Mouse (Mus musculus): Measurements from ENCODE around the gene Grap.

Grap gene

GRCm38 (mm10) chr11:61648749-61649115 lies 4.3 kb upstream of the Grap start:
- TF ChIP-seq GATA4 (IDR thresholded peaks at IDR 0.05; ENCODE audit: insufficient replicate concordance, low read length), result no peak

- no peak for TF ChIP-seq GATA4 (IDR thresholded peaks at IDR 0.05; ENCODE audit: insufficient replicate concordance, low read length)
These were observed 3.9 kb upstream of the Grap start for GRCm38 (mm10) chr11:61649163-61649580.

- TF ChIP-seq GATA4 (IDR thresholded peaks at IDR 0.05; ENCODE audit: insufficient replicate concordance, low read length), result no peak
These were observed 3.4 kb upstream of the Grap start for GRCm38 (mm10) chr11:61649626-61650025.

- TF ChIP-seq GATA4 (IDR thresholded peaks at IDR 0.05; ENCODE audit: insufficient replicate concordance, low read length), result no peak
These were observed 2.4 kb upstream of the Grap start for GRCm38 (mm10) chr11:61650470-61651265.

- TF ChIP-seq GATA4 (IDR thresholded peaks at IDR 0.05; ENCODE audit: insufficient replicate concordance, low read length), result no peak
These were observed 849 bp upstream of the Grap start for GRCm38 (mm10) chr11:61652216-61652615.

GRCm38 (mm10) chr11:61653568-61653967 lies 503 bp downstream of the Grap start:
- TF ChIP-seq GATA4 (IDR thresholded peaks at IDR 0.05; ENCODE audit: insufficient replicate concordance, low read length), result no peak

GRCm38 (mm10) chr11:61654786-61655311 lies 1.8 kb downstream of the Grap start:
- no peak for TF ChIP-seq GATA4 (IDR thresholded peaks at IDR 0.05; ENCODE audit: insufficient replicate concordance, low read length)

GRCm38 (mm10) chr11:61655649-61656048 lies 2.6 kb downstream of the Grap start:
- TF ChIP-seq GATA4 (IDR thresholded peaks at IDR 0.05; ENCODE audit: insufficient replicate concordance, low read length), result no peak

- no peak for TF ChIP-seq GATA4 (IDR thresholded peaks at IDR 0.05; ENCODE audit: insufficient replicate concordance, low read length)
These were observed 3.2 kb downstream of the Grap start for GRCm38 (mm10) chr11:61656148-61656850.

- TF ChIP-seq GATA4 (IDR thresholded peaks at IDR 0.05; ENCODE audit: insufficient replicate concordance, low read length), result no peak
These were observed 4.4 kb downstream of the Grap start for GRCm38 (mm10) chr11:61657432-61657831.

- TF ChIP-seq GATA4 (IDR thresholded peaks at IDR 0.05; ENCODE audit: insufficient replicate concordance, low read length), result no peak
These were observed 5.4 kb downstream of the Grap start for GRCm38 (mm10) chr11:61658360-61658922.

GRCm38 (mm10) chr11:61659011-61659858 lies 6.2 kb downstream of the Grap start:
- no peak for TF ChIP-seq GATA4 (IDR thresholded peaks at IDR 0.05; ENCODE audit: insufficient replicate concordance, low read length)

GRCm38 (mm10) chr11:61660001-61660400 lies 6.9 kb downstream of the Grap start:
- no peak for TF ChIP-seq GATA4 (IDR thresholded peaks at IDR 0.05; ENCODE audit: insufficient replicate concordance, low read length)

GRCm38 (mm10) chr11:61660806-61661392 lies 7.8 kb downstream of the Grap start:
- no peak for TF ChIP-seq GATA4 (IDR thresholded peaks at IDR 0.05; ENCODE audit: insufficient replicate concordance, low read length)

- TF ChIP-seq GATA4 (IDR thresholded peaks at IDR 0.05; ENCODE audit: insufficient replicate concordance, low read length), result no peak
These were observed 9.1 kb downstream of the Grap start for GRCm38 (mm10) chr11:61662189-61662588.
